Mouse (Mus musculus): ENCODE data around the gene Kdm7a. TPM values are rescaled to one million over a fixed set of nuclear protein-coding genes. Genes with fewer than 3 reads are reported as not detected.

Kdm7a gene
- polyA plus RNA-seq, 1 experiment from 2014 or later: 10.4 TPM

- H3K4me3 ChIP-seq: no peak overlapping the region
- WGBS: 88% methylated on average over 4 of the region's 4 CpGs
- no peak for DNase-seq (ENCODE audit: low spot score)
Observed at GRCm38 (mm10) chr6:39203236-39203635, 3.4 kb downstream of the Kdm7a start.

GRCm38 (mm10) chr6:39193006-39193405 lies 13.6 kb downstream of the Kdm7a start:
- Histone ChIP-seq H3K4me1 (no peaks in the 10 kb centered on the region), H3K9me3 (replicated peaks) (no peaks in the 10 kb centered on the region), H3K4me3 (no peak overlapping the region), H3K36me3 (peaks cover 15% of the 10 kb centered on the region), H3K27me3 (ENCODE audit: low read depth, poor library complexity, severe bottlenecking) (no peaks in the 10 kb centered on the region), H3K27ac (replicated peaks) (no peak overlapping the region)
- 86% methylated on average over 5 of the region's 5 CpGs for WGBS
- DNase-seq (ENCODE audit: low spot score): no peak

More at GRCm38 (mm10) chr6:39203236-39203635, 3.4 kb downstream of the Kdm7a start:
- Histone ChIP-seq H3K27ac (replicated peaks) (no peak overlapping the region), H3K9me3 (replicated peaks) (no peaks in the 10 kb centered on the region), H3K36me3 (peaks cover 4% of the 10 kb centered on the region; the same call in 1 of the 2 replicates), H3K27me3 (ENCODE audit: low read depth, poor library complexity, severe bottlenecking) (no peaks in the 10 kb centered on the region), H3K4me1 (peaks cover 18% of the 10 kb centered on the region)

GRCm38 (mm10) chr6:39191518-39191917 lies 15.1 kb downstream of the Kdm7a start:
- Histone ChIP-seq H3K36me3 (peaks cover 15% of the 10 kb centered on the region), H3K4me3 (no peak overlapping the region), H3K27me3 (ENCODE audit: low read depth, poor library complexity, severe bottlenecking) (no peaks in the 10 kb centered on the region), H3K27ac (replicated peaks) (no peak overlapping the region), H3K4me1 (no peaks in the 10 kb centered on the region), H3K9me3 (replicated peaks) (no peaks in the 10 kb centered on the region)
- WGBS: 89% methylated on average over 2 of the region's 2 CpGs
- no peak for DNase-seq (ENCODE audit: low spot score)

- peaks cover 6% of the 10 kb centered on the region; the same call in 1 of the 2 replicates for H3K9me3 ChIP-seq (replicated peaks)
- no peak for DNase-seq (ENCODE audit: low spot score)
- H3K27ac ChIP-seq (replicated peaks): no peak overlapping the region
- WGBS: 34% methylated on average over 2 of the region's 2 CpGs
- peaks cover 21% of the 10 kb centered on the region for H3K36me3 ChIP-seq
- no peaks in the 10 kb centered on the region for H3K4me1 ChIP-seq
- no peaks in the 10 kb centered on the region for H3K27me3 ChIP-seq (ENCODE audit: low read depth, poor library complexity, severe bottlenecking)
- H3K4me3 ChIP-seq: no peak overlapping the region
Observed at GRCm38 (mm10) chr6:39187227-39187626, 19.4 kb downstream of the Kdm7a start.

- no peak overlapping the region for H3K4me3 ChIP-seq
- WGBS: 90% methylated on average over 1 of the region's 1 CpGs
- DNase-seq (ENCODE audit: low spot score): no peak
- no peaks in the 10 kb centered on the region for H3K27me3 ChIP-seq (ENCODE audit: low read depth, poor library complexity, severe bottlenecking)
- H3K9me3 ChIP-seq (replicated peaks): no peaks in the 10 kb centered on the region
- no peak overlapping the region for H3K27ac ChIP-seq (replicated peaks)
- H3K4me1 ChIP-seq: no peaks in the 10 kb centered on the region
- H3K36me3 ChIP-seq: peaks cover 72% of the 10 kb centered on the region
Observed at GRCm38 (mm10) chr6:39169089-39169488, 37.5 kb downstream of the Kdm7a start.

- WGBS: 97% methylated on average over 1 of the region's 1 CpGs
- Histone ChIP-seq H3K4me3 (no peak overlapping the region), H3K4me1 (no peaks in the 10 kb centered on the region), H3K9me3 (replicated peaks) (no peaks in the 10 kb centered on the region), H3K27ac (replicated peaks) (no peak overlapping the region), H3K27me3 (ENCODE audit: low read depth, poor library complexity, severe bottlenecking) (no peaks in the 10 kb centered on the region), H3K36me3 (peaks cover 88% of the 10 kb centered on the region)
- no peak for DNase-seq (ENCODE audit: low spot score)
Observed at GRCm38 (mm10) chr6:39164891-39165290, 41.7 kb downstream of the Kdm7a start.

- Histone ChIP-seq H3K4me3 (no peak overlapping the region), H3K27ac (replicated peaks) (no peak overlapping the region), H3K36me3 (peaks cover 82% of the 10 kb centered on the region), H3K4me1 (no peaks in the 10 kb centered on the region), H3K9me3 (replicated peaks) (no peaks in the 10 kb centered on the region), H3K27me3 (ENCODE audit: low read depth, poor library complexity, severe bottlenecking) (no peaks in the 10 kb centered on the region)
- no peak for DNase-seq (ENCODE audit: low spot score)
- 96% methylated on average over 6 of the region's 6 CpGs for WGBS
Observed at GRCm38 (mm10) chr6:39161975-39162374, 44.6 kb downstream of the Kdm7a start.

GRCm38 (mm10) chr6:39146041-39146440 lies 60.5 kb downstream of the Kdm7a start:
- no peak for DNase-seq (ENCODE audit: low spot score)
- Histone ChIP-seq H3K4me3 (no peak overlapping the region), H3K36me3 (peaks cover 96% of the 10 kb centered on the region), H3K9me3 (replicated peaks) (no peaks in the 10 kb centered on the region), H3K4me1 (no peaks in the 10 kb centered on the region), H3K27ac (replicated peaks) (no peak overlapping the region), H3K27me3 (ENCODE audit: low read depth, poor library complexity, severe bottlenecking) (no peaks in the 10 kb centered on the region)
- WGBS: 64% methylated on average over 6 of the region's 6 CpGs

- Histone ChIP-seq H3K27ac (replicated peaks) (no peak overlapping the region), H3K9me3 (replicated peaks) (peaks cover 14% of the 10 kb centered on the region), H3K36me3 (peaks cover 46% of the 10 kb centered on the region), H3K4me3 (no peak overlapping the region), H3K27me3 (ENCODE audit: low read depth, poor library complexity, severe bottlenecking) (no peaks in the 10 kb centered on the region), H3K4me1 (no peaks in the 10 kb centered on the region; the same call in 1 of the 2 replicates)
- 64% methylated on average over 5 of the region's 5 CpGs for WGBS
- no peak for DNase-seq (ENCODE audit: low spot score)
Observed at GRCm38 (mm10) chr6:39132556-39132955, 74.0 kb downstream of the Kdm7a start.

GRCm38 (mm10) chr6:39131480-39131879 lies 75.1 kb downstream of the Kdm7a start:
- no peak overlapping the region for H3K4me3 ChIP-seq
- no peak for DNase-seq (ENCODE audit: low spot score)
- peaks cover 37% of the 10 kb centered on the region for H3K36me3 ChIP-seq
- H3K27me3 ChIP-seq (ENCODE audit: low read depth, poor library complexity, severe bottlenecking): no peaks in the 10 kb centered on the region
- H3K9me3 ChIP-seq (replicated peaks): peaks cover 19% of the 10 kb centered on the region
- H3K27ac ChIP-seq (replicated peaks): no peak overlapping the region
- 39% methylated on average over 4 of the region's 4 CpGs for WGBS
- no peaks in the 10 kb centered on the region; the same call in 1 of the 2 replicates for H3K4me1 ChIP-seq

- DNase-seq (ENCODE audit: low spot score): no peak
- H3K4me1 ChIP-seq: no peaks in the 10 kb centered on the region
- H3K27ac ChIP-seq (replicated peaks): no peak overlapping the region
Observed at GRCm38 (mm10) chr6:39124719-39125118, 81.9 kb downstream of the Kdm7a start.

GRCm38 (mm10) chr6:39120685-39121084 lies 85.9 kb downstream of the Kdm7a start:
- Histone ChIP-seq H3K36me3 (no peaks in the 10 kb centered on the region), H3K4me1 (peaks cover 14% of the 10 kb centered on the region), H3K27me3 (ENCODE audit: low read depth, poor library complexity, severe bottlenecking) (peaks cover 51% of the 10 kb centered on the region), H3K4me3 (no peak overlapping the region), H3K27ac (replicated peaks) (no peak overlapping the region), H3K9me3 (replicated peaks) (peaks cover 7% of the 10 kb centered on the region)
- DNase-seq (ENCODE audit: low spot score): no peak
- WGBS: 72% methylated on average over 3 of the region's 3 CpGs

More at GRCm38 (mm10) chr6:39124719-39125118, 81.9 kb downstream of the Kdm7a start:
- H3K27me3 ChIP-seq (ENCODE audit: low read depth, poor library complexity, severe bottlenecking): peaks cover 11% of the 10 kb centered on the region
- peaks cover 19% of the 10 kb centered on the region for H3K9me3 ChIP-seq (replicated peaks)
- no peaks in the 10 kb centered on the region for H3K36me3 ChIP-seq
- H3K4me3 ChIP-seq: no peak overlapping the region

GRCm38 (mm10) chr6:39118456-39118881 lies 88.1 kb downstream of the Kdm7a start:
- H3K4me3 ChIP-seq: peak overlapping the region; percentile 67
- peaks cover 7% of the 10 kb centered on the region for H3K9me3 ChIP-seq (replicated peaks)
- peaks cover 63% of the 10 kb centered on the region for H3K27me3 ChIP-seq (ENCODE audit: low read depth, poor library complexity, severe bottlenecking)
- peak; percentile 49 for DNase-seq (ENCODE audit: low spot score)
- H3K36me3 ChIP-seq: no peaks in the 10 kb centered on the region
- WGBS: 12% methylated on average over 49 of the region's 49 CpGs
- H3K4me1 ChIP-seq: peaks cover 14% of the 10 kb centered on the region
- H3K27ac ChIP-seq (replicated peaks): peak overlapping the region; percentile 75

Data from midbrain, embryonic 10.5 days (tissue).